Mouse (Mus musculus): ENCODE measurements at regions not wholly inside any gene's neighbourhood (a gene's known extent, or its start where the extent isn't known, plus 50 kb on each side); places are given as distances from the start of the nearest gene placed in this dataset.

DNA sequence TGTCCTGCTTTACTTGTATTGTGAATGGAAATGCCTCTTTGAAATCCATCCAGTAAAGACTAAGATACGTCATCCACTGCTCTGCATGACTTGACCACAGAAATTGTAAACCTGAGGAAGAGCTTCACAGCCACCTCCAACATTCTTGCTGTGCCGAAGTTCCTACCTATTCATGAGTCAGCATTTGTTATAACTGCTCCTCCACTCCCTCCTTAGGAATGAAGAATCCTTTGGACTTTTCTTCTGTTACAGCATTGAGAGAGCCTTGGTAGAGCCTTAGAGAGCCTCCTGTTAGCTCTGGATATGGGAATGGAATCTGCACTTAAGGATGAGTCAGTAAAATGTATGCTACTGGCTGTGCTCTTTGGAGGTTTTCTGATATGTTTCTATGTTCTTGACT, 750.5 kb upstream of the Gcfc2 start:
- DNase-seq (ENCODE audit: low spot score in 2 of 2): no peak

DNA sequence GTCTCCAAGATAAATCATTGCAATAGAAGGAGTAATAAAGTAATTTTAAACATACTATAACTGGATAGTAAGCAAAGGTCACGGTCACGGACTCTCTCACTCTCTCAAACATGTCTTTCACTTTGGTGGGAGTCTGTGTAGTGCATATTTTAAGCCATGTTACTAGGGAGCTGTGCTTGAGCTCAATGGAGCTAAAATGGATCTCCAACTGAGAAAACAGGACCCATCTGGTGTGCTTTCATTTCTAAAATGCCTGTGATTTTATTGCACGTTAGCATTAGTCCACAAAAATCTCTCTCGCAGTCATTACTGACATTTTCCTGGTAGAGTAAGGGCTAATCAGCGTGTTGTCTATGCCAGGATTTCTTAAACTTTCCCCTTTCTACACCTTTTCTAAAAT, 733.3 kb upstream of the Gcfc2 start:
- DNase-seq (ENCODE audit: low spot score in 2 of 2): no peak

DNA sequence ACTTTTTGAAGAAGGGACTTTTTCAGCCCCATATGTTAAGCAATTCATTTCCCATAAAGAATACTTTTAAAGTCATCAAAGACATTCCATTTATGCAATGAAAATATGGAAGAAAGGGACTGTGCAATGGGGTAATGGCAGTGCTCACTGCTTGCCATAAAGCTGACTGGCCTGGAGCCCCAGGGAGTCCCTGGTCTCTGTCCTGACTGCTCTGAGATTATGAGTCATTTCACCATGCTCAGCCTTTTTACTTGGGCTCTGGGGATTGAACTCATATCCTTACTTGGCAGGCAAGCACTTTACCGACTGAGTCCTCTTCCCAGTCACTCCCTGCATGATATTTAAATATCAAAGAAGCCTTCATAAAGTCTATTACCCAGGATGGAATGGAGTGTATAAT, 712.9 kb upstream of the Gcfc2 start:
- DNase-seq (ENCODE audit: low spot score in 2 of 2): no peak

DNA sequence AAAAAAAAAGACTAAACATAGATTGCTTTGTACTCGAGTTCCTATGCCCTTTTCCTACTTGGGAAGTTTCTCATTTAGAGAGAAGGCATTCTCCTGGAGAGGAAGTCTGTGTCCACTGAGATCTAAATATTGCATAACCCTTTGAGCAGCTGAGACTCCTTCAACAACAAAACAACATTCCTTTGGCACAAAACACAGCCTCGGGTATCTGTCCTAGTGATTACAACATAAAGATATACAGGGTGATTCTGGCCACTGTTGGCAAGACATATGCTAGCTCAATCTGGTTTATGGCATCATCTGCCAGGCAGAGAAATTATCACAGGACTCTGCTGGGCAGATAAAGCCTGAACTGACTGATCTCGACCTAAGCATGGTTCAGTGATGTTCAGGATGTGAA, 692.7 kb upstream of the Gcfc2 start:
- DNase-seq (ENCODE audit: low spot score in 2 of 2): no peak

DNA sequence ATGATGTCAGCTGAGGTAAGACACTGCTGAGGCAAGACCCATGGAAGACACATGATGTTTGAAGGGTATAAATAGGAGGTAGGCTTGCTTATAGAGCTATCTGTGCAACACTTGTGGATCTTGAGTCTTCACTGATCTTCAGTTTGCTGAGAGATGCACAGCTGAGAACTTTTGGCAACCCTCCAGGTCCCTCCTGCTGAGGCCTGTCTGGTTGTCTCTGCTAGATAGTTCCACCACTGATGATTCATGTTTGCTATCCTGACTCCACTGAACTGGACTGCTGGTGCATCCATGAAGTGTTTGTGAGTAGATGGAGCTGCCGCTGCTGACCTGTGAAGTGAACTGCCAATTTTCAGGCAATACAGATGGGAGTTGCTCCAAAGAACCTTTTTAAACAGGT, 663.6 kb upstream of the Gcfc2 start:
- peak in 1 of 2 experiments; percentile 8 for DNase-seq (ENCODE audit: low spot score in 2 of 2)
